Mouse (Mus musculus): ENCODE measurements around the gene Plppr1. TPM values are rescaled to one million over a fixed set of nuclear protein-coding genes. Genes with fewer than 3 reads are reported as not detected.
"Not testable (repeated sequence)": the region's sequence is repeated elsewhere in the genome, so short reads cannot be mapped to it uniquely, and the experiment has no call there.

Gene Plppr1
- polyA plus RNA-seq, 1 experiment from 2014 or later, result 24.1 TPM

DNA sequence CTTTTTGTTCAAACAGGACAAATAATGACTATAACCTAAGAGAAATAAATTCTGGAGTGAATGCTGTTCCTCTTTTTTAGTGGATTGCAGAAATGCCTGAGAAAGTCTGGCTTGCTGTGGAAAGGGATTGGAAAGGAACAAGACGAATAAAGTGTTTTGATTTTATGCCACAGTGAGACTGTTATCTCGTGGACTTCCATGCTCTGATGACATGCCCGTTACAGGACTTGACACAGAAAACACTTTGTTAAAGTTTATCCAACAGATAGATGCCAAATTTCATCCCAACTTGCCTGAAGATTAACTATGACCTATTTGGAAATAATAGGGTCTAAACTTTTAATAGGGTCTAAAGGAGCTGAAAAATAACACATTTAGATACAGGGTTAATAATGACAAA is 281.0 kb downstream of the Plppr1 start:
- not testable (repeated sequence) for H3K4me2 ChIP-seq (ENCODE audit: low read depth); DNase-seq (ENCODE audit: low spot score); H3K9me3 ChIP-seq (ENCODE audit: control insufficient read depth, low read length); H3K4me1 ChIP-seq (ENCODE audit: control insufficient read depth, insufficient read depth, low read length); ATAC-seq (ENCODE audit: insufficient read depth, low FRiP score, low TSS enrichment); H3K27me3 ChIP-seq (ENCODE audit: control insufficient read depth, insufficient read depth, low read length); H3K27ac ChIP-seq (ENCODE audit: low read depth, low read length); H3K36me3 ChIP-seq (ENCODE audit: control insufficient read depth, insufficient read depth, low read length); H3K9ac ChIP-seq (ENCODE audit: low read length); H3K4me3 ChIP-seq (ENCODE audit: low read depth, low read length)
- WGBS, result 81% methylated on average over 3 of the region's 3 CpGs

DNA sequence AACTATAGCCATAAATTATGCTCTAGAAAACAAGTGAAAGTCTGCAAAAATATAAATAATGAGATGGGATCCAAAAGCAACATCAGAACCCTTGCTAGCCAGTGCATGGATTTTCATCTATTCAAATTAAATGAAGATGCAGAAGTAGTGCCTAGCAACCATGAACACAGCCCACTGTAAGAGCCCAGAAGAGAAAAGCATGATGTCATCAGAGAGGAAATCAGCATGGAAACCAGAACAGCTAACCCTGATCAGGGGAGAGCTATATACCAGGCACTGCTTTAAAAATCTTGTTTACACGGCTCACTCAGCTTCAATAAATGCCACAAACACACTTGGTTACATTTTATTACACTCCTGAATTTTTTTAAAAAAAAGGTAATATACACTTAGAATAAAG is 288.9 kb downstream of the Plppr1 start:
- not testable (repeated sequence) for H3K4me3 ChIP-seq (ENCODE audit: low read depth, low read length); DNase-seq (ENCODE audit: low spot score)

DNA sequence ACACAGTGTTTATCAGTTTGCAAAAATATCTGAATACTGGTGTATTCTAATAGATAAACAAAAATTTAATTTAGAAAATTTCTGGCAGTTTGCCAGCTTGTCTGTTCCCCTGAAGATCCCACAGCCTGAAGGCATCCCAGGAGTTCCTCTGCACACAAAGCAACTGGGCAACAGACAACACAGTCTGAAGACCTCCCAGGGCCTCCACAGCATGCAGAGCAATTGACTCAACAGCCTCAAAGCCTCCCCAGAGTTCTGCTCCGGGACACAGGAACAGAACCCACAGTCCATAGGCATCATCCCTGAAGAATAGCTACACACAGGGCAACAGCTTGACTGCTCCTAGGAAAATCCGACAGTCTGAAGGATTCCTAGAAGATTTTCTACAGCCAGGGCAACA is 289.6 kb downstream of the Plppr1 start:
- Histone ChIP-seq H3K4me2 (ENCODE audit: low read depth) (no peak overlapping the region), H3K36me3 (ENCODE audit: control insufficient read depth, insufficient read depth, low read length) (no peaks in the 10 kb centered on the region), H3K4me3 (ENCODE audit: low read depth, low read length) (no peak overlapping the region), H3K9ac (ENCODE audit: low read length) (no peak overlapping the region), H3K27ac (ENCODE audit: low read depth, low read length) (no peak overlapping the region), H3K27me3 (ENCODE audit: control insufficient read depth, insufficient read depth, low read length) (no peaks in the 10 kb centered on the region), H3K4me1 (ENCODE audit: control insufficient read depth, insufficient read depth, low read length) (no peaks in the 10 kb centered on the region), H3K9me3 (ENCODE audit: control insufficient read depth, low read length) (no peaks in the 10 kb centered on the region)
- 62% methylated on average over 2 of the region's 2 CpGs for WGBS
- no peak for DNase-seq (ENCODE audit: low spot score)
- no peak for ATAC-seq (ENCODE audit: insufficient read depth, low FRiP score, low TSS enrichment)

More for the DNA sequence above, 288.9 kb downstream of the Plppr1 start:
- not testable (repeated sequence) for H3K9ac ChIP-seq (ENCODE audit: low read length); ATAC-seq (ENCODE audit: insufficient read depth, low FRiP score, low TSS enrichment); H3K36me3 ChIP-seq (ENCODE audit: control insufficient read depth, insufficient read depth, low read length); H3K4me2 ChIP-seq (ENCODE audit: low read depth); H3K27me3 ChIP-seq (ENCODE audit: control insufficient read depth, insufficient read depth, low read length); H3K9me3 ChIP-seq (ENCODE audit: control insufficient read depth, low read length); H3K4me1 ChIP-seq (ENCODE audit: control insufficient read depth, insufficient read depth, low read length); H3K27ac ChIP-seq (ENCODE audit: low read depth, low read length)
- WGBS, result 86% methylated on average over 1 of the region's 1 CpGs

DNA sequence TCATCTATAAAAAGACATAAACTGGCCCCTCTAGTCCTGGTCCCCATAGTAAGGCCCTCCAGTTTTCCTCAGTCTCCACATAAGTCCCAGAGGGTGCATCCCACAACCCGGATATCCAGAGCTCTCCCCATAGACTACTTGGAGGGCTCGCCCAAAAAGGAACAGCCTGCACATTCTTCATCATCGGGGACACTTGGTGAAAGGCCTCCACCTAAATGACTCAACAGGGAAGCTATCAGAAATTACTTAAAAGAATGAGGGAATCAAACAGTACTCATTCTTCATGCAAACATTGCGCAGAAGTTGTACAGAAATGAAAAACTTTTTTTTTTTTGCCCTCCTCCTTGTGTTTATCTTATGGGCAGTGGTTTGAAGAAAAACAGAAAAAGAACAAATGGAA is 291.4 kb downstream of the Plppr1 start:
- Histone ChIP-seq H3K4me1 (ENCODE audit: control insufficient read depth, insufficient read depth, low read length) (no peaks in the 10 kb centered on the region), H3K9ac (ENCODE audit: low read length) (no peak overlapping the region), H3K36me3 (ENCODE audit: control insufficient read depth, insufficient read depth, low read length) (no peaks in the 10 kb centered on the region), H3K4me2 (ENCODE audit: low read depth) (no peak overlapping the region), H3K27me3 (ENCODE audit: control insufficient read depth, insufficient read depth, low read length) (no peaks in the 10 kb centered on the region), H3K4me3 (ENCODE audit: low read depth, low read length) (no peak overlapping the region), H3K27ac (ENCODE audit: low read depth, low read length) (no peak overlapping the region), H3K9me3 (ENCODE audit: control insufficient read depth, low read length) (no peaks in the 10 kb centered on the region)
- no peak for ATAC-seq (ENCODE audit: insufficient read depth, low FRiP score, low TSS enrichment)
- DNase-seq (ENCODE audit: low spot score), result no peak
- WGBS, result 89% methylated on average over 4 of the region's 4 CpGs

DNA sequence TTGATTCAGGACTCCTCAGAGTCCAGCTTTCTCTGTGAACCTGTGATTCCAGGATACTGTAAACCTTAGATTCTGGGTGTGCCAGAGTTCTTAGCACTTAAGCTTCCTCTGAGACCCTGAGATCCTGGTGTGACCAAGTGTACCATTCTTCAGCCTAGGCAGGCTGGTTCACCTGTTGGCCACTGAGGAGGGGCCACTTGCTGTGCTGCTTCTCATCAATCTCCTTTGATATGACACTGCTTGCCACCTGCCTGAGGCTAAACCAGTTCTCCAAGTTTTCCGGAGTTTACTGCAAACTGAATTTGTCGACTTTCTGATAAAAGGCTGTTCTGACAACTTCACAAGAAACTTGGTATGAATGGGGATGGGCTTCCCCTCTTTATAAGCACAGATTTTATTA is 298.0 kb downstream of the Plppr1 start:
- 82% methylated on average over 2 of the region's 2 CpGs for WGBS
- Histone ChIP-seq H3K4me1 (ENCODE audit: control insufficient read depth, insufficient read depth, low read length) (no peaks in the 10 kb centered on the region), H3K27ac (ENCODE audit: low read depth, low read length) (no peak overlapping the region), H3K36me3 (ENCODE audit: control insufficient read depth, insufficient read depth, low read length) (no peaks in the 10 kb centered on the region), H3K9me3 (ENCODE audit: control insufficient read depth, low read length) (no peaks in the 10 kb centered on the region), H3K27me3 (ENCODE audit: control insufficient read depth, insufficient read depth, low read length) (no peaks in the 10 kb centered on the region), H3K9ac (ENCODE audit: low read length) (no peak overlapping the region), H3K4me2 (ENCODE audit: low read depth) (no peak overlapping the region), H3K4me3 (ENCODE audit: low read depth, low read length) (no peak overlapping the region)
- no peak for DNase-seq (ENCODE audit: low spot score)
- no peak for ATAC-seq (ENCODE audit: insufficient read depth, low FRiP score, low TSS enrichment)

DNA sequence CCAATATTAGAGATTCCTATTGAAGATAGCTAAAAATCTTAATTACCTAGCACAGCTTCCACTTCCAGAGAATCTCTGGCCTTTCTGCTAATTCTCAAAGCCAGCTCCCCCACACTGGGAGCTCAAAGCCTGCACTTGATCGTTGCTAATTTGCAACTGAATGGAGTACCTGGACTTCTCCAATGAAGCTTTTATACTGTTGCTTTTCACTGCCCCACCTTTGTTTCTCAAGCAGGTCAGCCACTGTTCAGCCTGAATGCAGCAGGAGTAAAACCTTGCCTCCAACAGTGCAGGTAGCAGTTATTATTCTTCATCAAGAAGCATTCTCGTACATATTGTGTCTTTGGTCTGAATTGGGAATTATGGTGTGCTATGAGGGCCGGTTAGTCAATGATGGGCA is 309.0 kb downstream of the Plppr1 start:
- not testable (repeated sequence) for H3K27ac ChIP-seq (ENCODE audit: low read depth, low read length); ATAC-seq (ENCODE audit: insufficient read depth, low FRiP score, low TSS enrichment); H3K4me2 ChIP-seq (ENCODE audit: low read depth); H3K36me3 ChIP-seq (ENCODE audit: control insufficient read depth, insufficient read depth, low read length); H3K27me3 ChIP-seq (ENCODE audit: control insufficient read depth, insufficient read depth, low read length); H3K9ac ChIP-seq (ENCODE audit: low read length); H3K4me3 ChIP-seq (ENCODE audit: low read depth, low read length); H3K9me3 ChIP-seq (ENCODE audit: control insufficient read depth, low read length); H3K4me1 ChIP-seq (ENCODE audit: control insufficient read depth, insufficient read depth, low read length); DNase-seq (ENCODE audit: low spot score)
- 90% methylated on average over 3 of the region's 3 CpGs for WGBS

DNA sequence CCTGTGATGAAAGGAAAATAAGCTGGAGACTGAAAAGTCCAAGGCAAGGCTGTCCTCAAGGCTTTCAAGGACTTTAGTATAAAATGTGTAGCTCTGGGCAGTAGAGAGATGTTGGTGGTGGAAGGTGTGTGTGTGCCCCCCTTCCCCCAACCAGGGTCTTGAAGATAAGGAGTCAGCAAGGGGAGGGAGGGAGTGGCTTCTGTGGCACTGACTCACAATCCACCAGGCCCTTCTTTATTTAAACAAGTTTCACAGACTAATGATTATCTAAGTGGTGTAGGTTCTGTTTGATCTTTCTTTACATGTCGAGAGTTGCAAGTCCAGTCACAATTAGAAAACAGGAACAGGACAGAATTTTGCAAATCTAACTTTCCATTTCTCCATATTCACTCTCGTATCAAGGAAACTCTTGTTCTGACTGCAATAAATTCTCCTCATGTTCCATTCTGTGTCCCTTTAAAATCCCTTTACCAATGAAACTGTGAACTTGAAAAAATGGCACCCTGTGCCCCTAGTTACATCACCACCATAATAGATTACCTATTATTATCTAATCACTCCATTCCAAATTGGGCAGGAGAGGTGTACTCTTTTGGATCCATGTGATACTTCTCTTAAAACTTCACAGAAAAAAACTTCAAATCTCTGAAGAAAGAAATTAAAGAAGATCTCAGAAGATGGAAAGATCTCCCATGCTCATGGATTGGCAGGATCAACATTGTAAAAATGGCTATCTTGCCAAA is 324.7 kb downstream of the Plppr1 start:
- 90% methylated on average over 2 of the region's 2 CpGs for WGBS

DNA sequence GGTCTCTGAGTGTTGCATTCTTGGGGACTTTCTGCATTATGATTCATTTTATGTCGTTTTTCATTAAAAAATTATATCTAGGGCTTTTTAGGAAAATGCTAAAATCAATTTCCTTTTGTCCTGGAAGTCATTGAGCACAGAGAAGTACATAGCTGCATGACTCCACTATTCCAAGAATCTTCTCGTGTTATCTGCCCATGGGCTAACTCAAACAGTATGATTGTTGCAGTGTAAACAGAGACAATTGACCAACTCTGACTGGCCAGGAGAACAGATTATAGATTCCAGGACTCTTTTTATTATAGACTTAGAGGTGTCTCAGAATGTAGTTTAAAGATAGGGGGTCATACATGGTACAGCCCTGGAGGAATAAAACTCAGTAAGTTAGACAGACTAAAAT is 327.8 kb downstream of the Plppr1 start:
- Histone ChIP-seq H3K4me2 (ENCODE audit: low read depth) (no peak overlapping the region), H3K27ac (ENCODE audit: low read depth, low read length) (no peak overlapping the region), H3K9ac (ENCODE audit: low read length) (no peak overlapping the region), H3K27me3 (ENCODE audit: control insufficient read depth, insufficient read depth, low read length) (no peaks in the 10 kb centered on the region), H3K4me1 (ENCODE audit: control insufficient read depth, insufficient read depth, low read length) (no peaks in the 10 kb centered on the region), H3K9me3 (ENCODE audit: control insufficient read depth, low read length) (no peaks in the 10 kb centered on the region), H3K36me3 (ENCODE audit: control insufficient read depth, insufficient read depth, low read length) (no peaks in the 10 kb centered on the region), H3K4me3 (ENCODE audit: low read depth, low read length) (no peak overlapping the region)
- ATAC-seq (ENCODE audit: insufficient read depth, low FRiP score, low TSS enrichment), result no peak
- DNase-seq (ENCODE audit: low spot score), result no peak
- 58% methylated on average over 2 of the region's 2 CpGs for WGBS

More for the DNA sequence above, 324.7 kb downstream of the Plppr1 start:
- H3K9me3 ChIP-seq (ENCODE audit: control insufficient read depth, low read length); H3K4me3 ChIP-seq (ENCODE audit: low read depth, low read length); H3K4me1 ChIP-seq (ENCODE audit: control insufficient read depth, insufficient read depth, low read length); H3K27me3 ChIP-seq (ENCODE audit: control insufficient read depth, insufficient read depth, low read length); ATAC-seq (ENCODE audit: insufficient read depth, low FRiP score, low TSS enrichment); H3K36me3 ChIP-seq (ENCODE audit: control insufficient read depth, insufficient read depth, low read length); DNase-seq (ENCODE audit: low spot score); H3K9ac ChIP-seq (ENCODE audit: low read length); H3K4me2 ChIP-seq (ENCODE audit: low read depth); H3K27ac ChIP-seq (ENCODE audit: low read depth, low read length): not testable (repeated sequence)

Data from neural tube, embryonic 11.5 days (tissue).